Mouse (Mus musculus) embryonic facial prominence, embryonic 13.5 days (tissue): ENCODE results near the gene Asphd2. TPM values are rescaled to one million over a fixed set of nuclear protein-coding genes. Genes with fewer than 3 reads are reported as not detected.

Source experiments
- ATAC-seq: fragments of 200-750 bp; cut with Nextera tagmentation; 2 replicates; pipeline ENCODE4 v1.8.0; 2017; ENCODE audit warnings: low read depth; ENCODE audit not compliant: insufficient number of reproducible peaks, insufficient read depth, low FRiP score, low TSS enrichment
- H3K27ac ChIP-seq: fragments of 300-500 bp; sonication (generic); 2 replicates; pipeline ENCODE4 v1.5.1; 2015; ENCODE audit warnings: moderate library complexity, mild to moderate bottlenecking, inconsistent platforms
- H3K27me3 ChIP-seq: fragments of 300-500 bp; sonication (generic); 2 replicates; pipeline ENCODE4 v1.6.1; 2015; ENCODE audit warnings: mild to moderate bottlenecking, inconsistent platforms
- H3K36me3 ChIP-seq: fragments of 300-500 bp; sonication (generic); 2 replicates; pipeline ENCODE4 v1.6.1; 2015; ENCODE audit warnings: mild to moderate bottlenecking, inconsistent platforms
- H3K4me1 ChIP-seq: fragments of 300-500 bp; sonication (generic); 2 replicates; pipeline ENCODE4 v1.6.1; 2015; ENCODE audit warnings: inconsistent platforms
- H3K4me2 ChIP-seq: fragments of 300-500 bp; sonication (generic); 2 replicates; pipeline ENCODE4 v1.6.1; 2015; ENCODE audit warnings: moderate library complexity, mild to moderate bottlenecking, inconsistent platforms
- H3K4me3 ChIP-seq: fragments of 300-500 bp; sonication (generic); 2 replicates; pipeline ENCODE4 v1.5.1; 2015; ENCODE audit warnings: mild to moderate bottlenecking, inconsistent platforms
- H3K9ac ChIP-seq: fragments of 300-500 bp; sonication (generic); 2 replicates; pipeline ENCODE4 v1.6.1; 2015; ENCODE audit warnings: mild to moderate bottlenecking, inconsistent platforms
- H3K9me3 ChIP-seq: fragments of 300-500 bp; sonication (generic); 2 replicates; pipeline ENCODE4 v1.6.1; 2016; ENCODE audit warnings: inconsistent platforms
- WGBS: fragments of 180-500 bp; shearing (Covaris S2); methylation state at CpG from one replicate; pipeline ENCODE4 v1.1.7; 2015; ENCODE audit warnings: mixed read lengths; 5-methylcytosine and 5-hydroxymethylcytosine counted together
- polyA plus RNA-seq: library from polyadenylated mRNA; unstranded; fragments of >200 nt; fragmentation: Nextera tagmentation; extraction: Ambion mirVana; gene quantifications from 2 replicates; pipeline ENCODE4 v1.2.1, GENCODE M21; 2015

The Asphd2 gene
- polyA plus RNA-seq, 1 experiment from 2014 or later = 14.8 TPM

GRCm38 (mm10) chr5:112368666-112369065 lies 26.0 kb downstream of the Asphd2 start:
- Histone ChIP-seq H3K27me3 (no peaks in the 10 kb centered on the region), H3K9me3 (no peaks in the 10 kb centered on the region), H3K4me1 (no peaks in the 10 kb centered on the region), H3K4me2 (no peak overlapping the region), H3K27ac (no peak overlapping the region), H3K9ac (no peak overlapping the region), H3K4me3 (no peak overlapping the region), H3K36me3 (peaks cover 93% of the 10 kb centered on the region)
- whole genome bisulfite sequencing = 93% methylated on average over 10 of the region's 10 CpGs
- no peak for ATAC-seq

DNA sequence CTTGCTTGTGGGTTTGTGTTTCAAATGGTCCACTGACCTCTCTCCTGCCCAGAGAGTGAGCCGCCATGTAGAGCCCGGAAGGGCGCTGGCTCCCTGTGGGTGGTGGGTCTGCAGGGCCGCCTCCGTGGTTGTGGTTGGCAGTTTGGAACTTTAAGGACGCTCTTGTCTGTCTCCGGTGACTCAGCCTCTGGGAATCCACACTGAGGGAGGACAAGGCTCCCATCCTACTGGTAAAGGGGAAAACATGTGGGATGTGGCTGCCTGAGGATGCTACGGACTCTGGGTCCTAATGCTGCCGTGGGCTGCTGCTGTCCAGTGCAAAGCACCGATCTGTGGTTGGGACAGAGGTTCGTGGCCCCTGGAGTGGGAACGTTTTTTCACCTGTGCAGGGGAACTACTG lies 26.7 kb downstream of the Asphd2 start:
- Histone ChIP-seq H3K9ac (no peak overlapping the region), H3K4me2 (no peak overlapping the region), H3K36me3 (peaks cover 93% of the 10 kb centered on the region), H3K4me3 (no peak overlapping the region), H3K27ac (no peak overlapping the region; the same call in 1 of the 2 replicates), H3K27me3 (no peaks in the 10 kb centered on the region), H3K9me3 (no peaks in the 10 kb centered on the region), H3K4me1 (no peaks in the 10 kb centered on the region)
- no peak for ATAC-seq
- 89% methylated on average over 12 of the region's 12 CpGs for WGBS

DNA sequence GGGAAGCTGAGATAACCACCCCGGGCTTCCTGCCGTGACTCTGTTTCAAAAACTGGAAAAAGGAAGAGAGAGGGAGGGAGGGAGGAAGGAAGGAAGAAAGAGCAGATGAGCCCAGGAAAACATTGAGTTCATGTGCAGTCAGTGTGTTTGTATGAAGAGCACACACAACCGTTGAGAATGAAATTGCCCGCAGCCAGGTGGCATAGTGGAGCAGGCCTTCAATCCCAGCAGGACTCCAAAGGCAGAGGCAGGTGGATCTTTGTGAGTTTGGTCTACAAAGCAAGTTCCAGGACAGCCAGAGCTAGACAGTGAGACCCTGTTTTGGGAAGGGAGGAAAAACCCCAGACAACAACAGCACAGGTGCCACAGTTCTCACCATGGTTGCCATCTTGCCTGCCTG lies 27.3 kb downstream of the Asphd2 start:
- ATAC-seq = no peak
- no peak overlapping the region for H3K4me3 ChIP-seq
- H3K4me1 ChIP-seq = no peaks in the 10 kb centered on the region
- H3K9ac ChIP-seq = no peak overlapping the region
- no peak overlapping the region for H3K27ac ChIP-seq
- no peaks in the 10 kb centered on the region for H3K9me3 ChIP-seq
- H3K4me2 ChIP-seq = no peak overlapping the region
- WGBS = 86% methylated on average over 4 of the region's 4 CpGs
- peaks cover 92% of the 10 kb centered on the region for H3K36me3 ChIP-seq
- no peaks in the 10 kb centered on the region for H3K27me3 ChIP-seq

GRCm38 (mm10) chr5:112366879-112367278 lies 27.8 kb downstream of the Asphd2 start:
- no peak overlapping the region for H3K9ac ChIP-seq
- H3K36me3 ChIP-seq = peaks cover 92% of the 10 kb centered on the region
- no peaks in the 10 kb centered on the region for H3K27me3 ChIP-seq
- WGBS = 90% methylated on average over 6 of the region's 6 CpGs
- no peak overlapping the region for H3K4me3 ChIP-seq
- H3K27ac ChIP-seq = no peak overlapping the region
- ATAC-seq = no peak
- no peaks in the 10 kb centered on the region for H3K9me3 ChIP-seq
- H3K4me1 ChIP-seq = no peaks in the 10 kb centered on the region
- H3K4me2 ChIP-seq = no peak overlapping the region

DNA sequence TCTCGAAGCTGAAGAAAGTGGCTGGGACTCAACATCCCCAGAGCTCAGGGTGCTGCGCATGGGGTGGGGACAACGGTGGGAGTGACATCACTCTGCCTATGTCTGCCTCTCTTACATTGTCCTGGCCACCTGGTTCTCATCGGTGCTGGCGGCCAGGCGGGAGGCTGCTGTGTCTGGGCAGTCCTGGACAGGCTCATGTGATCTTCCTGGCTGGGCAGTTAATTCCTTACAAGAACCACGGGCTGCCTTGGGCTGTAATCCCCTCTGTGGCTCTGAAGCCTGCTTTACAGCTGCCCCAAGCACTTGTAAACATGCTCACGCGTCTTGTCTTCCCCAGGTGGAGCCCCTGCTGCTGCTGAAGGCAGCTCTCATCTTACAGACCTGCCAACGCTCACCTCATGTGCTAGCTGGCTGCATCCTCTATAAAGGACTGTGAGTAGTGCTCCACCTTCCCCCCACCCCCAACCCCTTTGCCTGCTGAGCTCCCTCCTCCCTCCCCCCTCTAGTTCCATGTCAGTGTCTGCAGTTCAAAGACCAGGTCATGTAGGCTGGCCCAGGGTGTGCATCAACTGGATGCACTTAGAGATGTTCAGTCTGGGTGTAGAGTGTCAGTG lies 30.4 kb downstream of the Asphd2 start:
- Histone ChIP-seq H3K9ac (no peak overlapping the region), H3K27ac (no peak overlapping the region), H3K36me3 (peaks cover 71% of the 10 kb centered on the region), H3K4me2 (no peak overlapping the region), H3K27me3 (no peaks in the 10 kb centered on the region), H3K9me3 (no peaks in the 10 kb centered on the region), H3K4me3 (no peak overlapping the region), H3K4me1 (no peaks in the 10 kb centered on the region)
- 57% methylated on average over 10 of the region's 10 CpGs for WGBS
- no peak for ATAC-seq

DNA sequence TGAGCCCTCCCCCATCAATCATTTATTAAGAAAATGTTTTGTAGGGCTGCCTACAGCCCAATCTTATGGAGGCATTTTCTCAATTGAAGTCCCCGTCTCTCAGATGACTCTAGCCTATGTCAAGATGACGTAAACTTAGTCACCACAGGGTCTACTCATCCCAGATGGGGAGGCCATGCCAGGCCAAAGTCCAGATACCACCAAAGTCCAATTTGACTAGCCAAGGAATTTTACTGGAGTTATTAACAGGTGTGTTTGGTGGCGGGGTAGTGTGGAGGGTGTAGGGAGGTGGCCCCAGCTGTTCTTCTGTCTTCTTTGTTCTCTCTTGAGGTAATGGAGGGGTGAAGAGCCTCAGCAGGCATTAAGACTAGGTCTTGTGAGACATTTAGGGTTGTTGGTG lies 34.6 kb downstream of the Asphd2 start:
- Histone ChIP-seq H3K27ac (no peak overlapping the region), H3K27me3 (no peaks in the 10 kb centered on the region), H3K36me3 (peaks cover 74% of the 10 kb centered on the region), H3K9ac (no peak overlapping the region), H3K4me2 (no peak overlapping the region), H3K9me3 (no peaks in the 10 kb centered on the region), H3K4me3 (no peak overlapping the region), H3K4me1 (no peaks in the 10 kb centered on the region)
- 93% methylated on average over 3 of the region's 3 CpGs for WGBS
- no peak for ATAC-seq

DNA sequence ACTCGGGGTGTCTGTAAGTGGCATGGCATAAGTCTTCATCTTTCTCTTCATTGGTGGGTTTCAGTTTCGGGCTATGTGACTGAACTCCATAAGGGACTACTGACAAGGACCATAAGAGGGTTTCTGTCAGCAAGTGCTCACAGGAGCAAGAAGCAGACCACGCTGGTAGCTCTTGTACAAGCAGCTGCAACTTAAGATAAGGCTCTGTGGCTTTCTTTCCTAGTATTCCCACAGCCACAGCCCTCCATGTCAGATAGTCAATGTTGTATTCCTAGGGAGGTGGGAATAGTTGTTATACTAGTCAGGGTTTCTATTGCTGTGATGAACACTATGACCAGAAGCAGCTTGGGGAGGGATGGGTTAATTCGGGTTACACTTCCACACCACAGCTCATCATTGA lies 35.1 kb downstream of the Asphd2 start:
- H3K9ac ChIP-seq = no peak overlapping the region
- ATAC-seq = no peak
- no peak overlapping the region for H3K27ac ChIP-seq
- no peak overlapping the region for H3K4me3 ChIP-seq
- H3K4me1 ChIP-seq = no peaks in the 10 kb centered on the region
- 92% methylated on average over 4 of the region's 4 CpGs for WGBS
- no peaks in the 10 kb centered on the region for H3K9me3 ChIP-seq
- peaks cover 74% of the 10 kb centered on the region for H3K36me3 ChIP-seq
- H3K4me2 ChIP-seq = no peak overlapping the region
- no peaks in the 10 kb centered on the region for H3K27me3 ChIP-seq

DNA sequence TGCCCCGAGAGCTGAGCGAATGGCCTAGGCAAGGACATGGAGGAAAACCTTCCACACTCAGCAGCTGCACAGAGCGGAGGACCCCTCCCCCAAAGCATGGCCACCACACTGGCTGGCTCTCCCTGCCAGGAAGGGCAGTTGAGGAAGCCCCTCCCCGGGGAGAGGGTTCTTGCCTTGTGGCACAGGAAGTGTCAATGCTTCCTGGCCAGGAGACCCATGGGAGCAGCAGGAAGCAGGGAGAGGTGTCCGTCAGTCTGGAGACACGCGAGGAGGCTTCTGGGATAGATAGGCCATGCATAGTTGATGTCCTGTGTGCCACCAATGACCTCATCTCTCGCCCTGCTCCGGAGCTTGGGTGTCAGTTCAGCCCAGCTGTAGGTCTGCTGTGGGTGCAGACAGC lies 38.3 kb downstream of the Asphd2 start:
- Histone ChIP-seq H3K36me3 (peaks cover 75% of the 10 kb centered on the region), H3K27ac (no peak overlapping the region), H3K9me3 (no peaks in the 10 kb centered on the region), H3K4me2 (no peak overlapping the region), H3K9ac (no peak overlapping the region), H3K27me3 (no peaks in the 10 kb centered on the region), H3K4me3 (no peak overlapping the region), H3K4me1 (no peaks in the 10 kb centered on the region)
- WGBS = 90% methylated on average over 9 of the region's 9 CpGs
- ATAC-seq = 0 out of 2 replicates have a peak, but pooled peaks have one; percentile 23

DNA sequence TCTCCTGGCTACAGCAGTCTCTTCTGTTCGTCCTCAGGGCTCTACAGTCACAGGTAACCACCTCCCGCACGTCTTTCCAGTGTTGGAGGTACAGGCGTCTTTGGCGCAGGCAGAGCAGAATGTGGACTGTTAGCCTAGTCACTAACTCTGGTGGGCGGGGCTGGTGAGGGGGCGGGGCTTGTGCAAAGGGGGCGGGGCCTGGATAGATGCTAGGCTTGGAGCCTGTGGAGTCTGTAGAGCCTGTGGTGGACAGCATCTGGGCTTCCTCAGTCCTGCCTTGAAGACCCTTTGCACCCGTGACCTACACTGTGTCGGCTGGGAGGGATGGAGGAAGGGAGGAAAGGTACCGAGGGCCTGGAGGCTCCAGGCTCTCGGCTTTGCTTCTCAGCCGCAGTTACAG lies 38.8 kb downstream of the Asphd2 start, which contains the start of gene Gm6583:
Gene Gm6583 (minus strand): TSS at position 124 of the 400 bp plus-strand sequence.
- Histone ChIP-seq H3K9ac (no peak within 1 kb of the TSS), H3K9me3 (no peaks in the 10 kb centered on the region), H3K27me3 (no peaks in the 10 kb centered on the region), H3K4me1 (no peaks in the 10 kb centered on the region), H3K4me3 (no peak within 1 kb of the TSS), H3K27ac (no peak within 1 kb of the TSS), H3K36me3 (peaks cover 78% of the 10 kb centered on the region), H3K4me2 (no peak within 1 kb of the TSS)
- WGBS = 57% methylated on average over 13 of the region's 13 CpGs
- ATAC-seq = peak; percentile 49; the same call in 1 of the 2 replicates

- Histone ChIP-seq H3K27me3 (no peaks in the 10 kb centered on the region), H3K9me3 (no peaks in the 10 kb centered on the region), H3K9ac (no peak overlapping the region), H3K4me3 (no peak overlapping the region), H3K4me1 (no peaks in the 10 kb centered on the region), H3K27ac (no peak overlapping the region), H3K36me3 (peaks cover 82% of the 10 kb centered on the region), H3K4me2 (no peak overlapping the region)
- ATAC-seq = no peak
- 86% methylated on average over 6 of the region's 6 CpGs for WGBS
Measured at GRCm38 (mm10) chr5:112355493-112355892, 39.2 kb downstream of the Asphd2 start.

- no peaks in the 10 kb centered on the region for H3K9me3 ChIP-seq
- H3K27me3 ChIP-seq = no peaks in the 10 kb centered on the region
- peaks cover 83% of the 10 kb centered on the region for H3K36me3 ChIP-seq
- no peak overlapping the region for H3K4me3 ChIP-seq
- H3K4me1 ChIP-seq = peaks cover 18% of the 10 kb centered on the region
- no peak overlapping the region for H3K4me2 ChIP-seq
- no peak overlapping the region for H3K9ac ChIP-seq
- WGBS = 94% methylated on average over 8 of the region's 8 CpGs
- no peak; the same call in 1 of the 2 replicates for ATAC-seq
- H3K27ac ChIP-seq = no peak overlapping the region
Measured at GRCm38 (mm10) chr5:112349169-112349568, 45.5 kb downstream of the Asphd2 start.

GRCm38 (mm10) chr5:112346211-112346965 lies 48.3 kb downstream of the Asphd2 start:
- H3K9me3 ChIP-seq = no peaks in the 10 kb centered on the region
- WGBS = 86% methylated on average over 16 of the region's 16 CpGs
- H3K4me1 ChIP-seq = peaks cover 38% of the 10 kb centered on the region
- H3K4me2 ChIP-seq = no peak overlapping the region
- no peaks in the 10 kb centered on the region for H3K27me3 ChIP-seq
- H3K9ac ChIP-seq = peak overlapping the region; percentile 49
- no peak overlapping the region for H3K27ac ChIP-seq
- H3K36me3 ChIP-seq = peaks cover 59% of the 10 kb centered on the region
- ATAC-seq = no peak
- no peak overlapping the region for H3K4me3 ChIP-seq
